Mouse (Mus musculus): Measurements from ENCODE around the gene Cfl2. TPM values are rescaled to one million over a fixed set of nuclear protein-coding genes. Genes with fewer than 3 reads are reported as not detected.
"Not testable (repeated sequence)": the region's sequence is repeated elsewhere in the genome, so short reads cannot be mapped to it uniquely, and the experiment has no call there.

The Cfl2 gene
- polyA plus RNA-seq, 1 experiment from 2014 or later, result 361 TPM

- no peaks in the 10 kb centered on the region for H3K36me3 ChIP-seq (ENCODE audit: control insufficient read depth, insufficient read depth, low read length)
- H3K4me3 ChIP-seq (ENCODE audit: low read depth, low read length), result no peak overlapping the region
- H3K9me3 ChIP-seq (ENCODE audit: control insufficient read depth, low read length), result no peaks in the 10 kb centered on the region
- peaks cover 3% of the 10 kb centered on the region; the same call in 1 of the 2 replicates for H3K4me1 ChIP-seq (ENCODE audit: control insufficient read depth, insufficient read depth, low read length)
- H3K9ac ChIP-seq (ENCODE audit: low read depth, low read length), result peak overlapping the region; percentile 45; the same call in 1 of the 2 replicates
- peak overlapping the region; percentile 72; the same call in 1 of the 2 replicates for H3K27ac ChIP-seq (replicated peaks; ENCODE audit: low read depth, low read length)
- ATAC-seq (ENCODE audit: low read depth) (no peak), DNase-seq (ENCODE audit: low spot score) (peak; percentile 54)
- no peaks in the 10 kb centered on the region for H3K27me3 ChIP-seq (replicated peaks; ENCODE audit: control insufficient read depth, insufficient read depth, low read length)
- 72% methylated on average over 17 of the region's 18 CpGs for WGBS
- no peak overlapping the region for H3K4me2 ChIP-seq (ENCODE audit: low read depth, low read length)
These were observed 26.8 kb downstream of the Cfl2 start for GRCm38 (mm10) chr12:54835608-54836570.

GRCm38 (mm10) chr12:54834925-54835447 lies 27.7 kb downstream of the Cfl2 start:
- ATAC-seq (ENCODE audit: low read depth) (peak; percentile 87), DNase-seq (ENCODE audit: low spot score) (peak; percentile 93)
- peak overlapping the region; percentile 36 for H3K4me3 ChIP-seq (ENCODE audit: low read depth, low read length)
- H3K27me3 ChIP-seq (replicated peaks; ENCODE audit: control insufficient read depth, insufficient read depth, low read length), result no peaks in the 10 kb centered on the region
- WGBS, result 1% methylated on average over 11 of the region's 11 CpGs
- peak overlapping the region; percentile 45 for H3K9ac ChIP-seq (ENCODE audit: low read depth, low read length)
- no peaks in the 10 kb centered on the region for H3K9me3 ChIP-seq (ENCODE audit: control insufficient read depth, low read length)
- H3K4me1 ChIP-seq (ENCODE audit: control insufficient read depth, insufficient read depth, low read length), result peaks cover 3% of the 10 kb centered on the region; the same call in 1 of the 2 replicates
- H3K4me2 ChIP-seq (ENCODE audit: low read depth, low read length), result peak overlapping the region; percentile 53
- no peaks in the 10 kb centered on the region for H3K36me3 ChIP-seq (ENCODE audit: control insufficient read depth, insufficient read depth, low read length)
- peak overlapping the region; percentile 72 for H3K27ac ChIP-seq (replicated peaks; ENCODE audit: low read depth, low read length)

- Histone ChIP-seq H3K36me3 (ENCODE audit: control insufficient read depth, insufficient read depth, low read length) (no peaks in the 10 kb centered on the region), H3K9me3 (ENCODE audit: control insufficient read depth, low read length) (no peaks in the 10 kb centered on the region), H3K4me2 (ENCODE audit: low read depth, low read length) (no peak overlapping the region), H3K9ac (ENCODE audit: low read depth, low read length) (no peak overlapping the region), H3K4me1 (ENCODE audit: control insufficient read depth, insufficient read depth, low read length) (peaks cover 3% of the 10 kb centered on the region; the same call in 1 of the 2 replicates), H3K27me3 (replicated peaks; ENCODE audit: control insufficient read depth, insufficient read depth, low read length) (no peaks in the 10 kb centered on the region), H3K4me3 (ENCODE audit: low read depth, low read length) (no peak overlapping the region), H3K27ac (replicated peaks; ENCODE audit: low read depth, low read length) (0 out of 2 replicates have a peak overlapping the region, but pooled peaks have one; percentile 28)
- ATAC-seq (ENCODE audit: low read depth) (no peak), DNase-seq (ENCODE audit: low spot score) (no peak)
- 66% methylated on average over 9 of the region's 9 CpGs for WGBS
These were observed 28.7 kb downstream of the Cfl2 start for GRCm38 (mm10) chr12:54833856-54834399.

GRCm38 (mm10) chr12:54831927-54832326 lies 30.8 kb downstream of the Cfl2 start:
- ATAC-seq (ENCODE audit: low read depth), result not testable (repeated sequence)

GRCm38 (mm10) chr12:54830574-54830973 lies 32.1 kb downstream of the Cfl2 start:
- Histone ChIP-seq H3K36me3 (ENCODE audit: control insufficient read depth, insufficient read depth, low read length) (no peaks in the 10 kb centered on the region), H3K9me3 (ENCODE audit: control insufficient read depth, low read length) (no peaks in the 10 kb centered on the region), H3K4me1 (ENCODE audit: control insufficient read depth, insufficient read depth, low read length) (peaks cover 3% of the 10 kb centered on the region; the same call in 1 of the 2 replicates), H3K9ac (ENCODE audit: low read depth, low read length) (no peak overlapping the region), H3K27me3 (replicated peaks; ENCODE audit: control insufficient read depth, insufficient read depth, low read length) (no peaks in the 10 kb centered on the region), H3K4me3 (ENCODE audit: low read depth, low read length) (no peak overlapping the region), H3K27ac (replicated peaks; ENCODE audit: low read depth, low read length) (no peak overlapping the region), H3K4me2 (ENCODE audit: low read depth, low read length) (no peak overlapping the region)
- DNase-seq (ENCODE audit: low spot score) (peak; percentile 89), ATAC-seq (ENCODE audit: low read depth) (peak; percentile 69)
- WGBS, result 18% methylated on average over 6 of the region's 6 CpGs

More at GRCm38 (mm10) chr12:54831927-54832326, 30.8 kb downstream of the Cfl2 start:
- H3K36me3 ChIP-seq (ENCODE audit: control insufficient read depth, insufficient read depth, low read length); H3K4me2 ChIP-seq (ENCODE audit: low read depth, low read length); H3K9me3 ChIP-seq (ENCODE audit: control insufficient read depth, low read length); H3K4me3 ChIP-seq (ENCODE audit: low read depth, low read length); DNase-seq (ENCODE audit: low spot score); H3K9ac ChIP-seq (ENCODE audit: low read depth, low read length); H3K4me1 ChIP-seq (ENCODE audit: control insufficient read depth, insufficient read depth, low read length); H3K27me3 ChIP-seq (replicated peaks; ENCODE audit: control insufficient read depth, insufficient read depth, low read length); H3K27ac ChIP-seq (replicated peaks; ENCODE audit: low read depth, low read length): not testable (repeated sequence)
- 73% methylated on average over 1 of the region's 1 CpGs for WGBS

- WGBS, result 43% methylated on average over 5 of the region's 5 CpGs
- H3K9ac ChIP-seq (ENCODE audit: low read depth, low read length), result no peak overlapping the region
- peaks cover 2% of the 10 kb centered on the region; the same call in 1 of the 2 replicates for H3K4me1 ChIP-seq (ENCODE audit: control insufficient read depth, insufficient read depth, low read length)
- H3K9me3 ChIP-seq (ENCODE audit: control insufficient read depth, low read length), result no peaks in the 10 kb centered on the region
- H3K36me3 ChIP-seq (ENCODE audit: control insufficient read depth, insufficient read depth, low read length), result no peaks in the 10 kb centered on the region
- no peak overlapping the region for H3K27ac ChIP-seq (replicated peaks; ENCODE audit: low read depth, low read length)
- ATAC-seq (ENCODE audit: low read depth), result no peak
- H3K27me3 ChIP-seq (replicated peaks; ENCODE audit: control insufficient read depth, insufficient read depth, low read length), result no peaks in the 10 kb centered on the region
- no peak overlapping the region for H3K4me2 ChIP-seq (ENCODE audit: low read depth, low read length)
- H3K4me3 ChIP-seq (ENCODE audit: low read depth, low read length), result no peak overlapping the region
- DNase-seq (ENCODE audit: low spot score), result no peak
These were observed 32.8 kb downstream of the Cfl2 start for GRCm38 (mm10) chr12:54829876-54830275.

- H3K9ac ChIP-seq (ENCODE audit: low read depth, low read length), result no peak overlapping the region
- 75% methylated on average over 1 of the region's 1 CpGs for WGBS
- H3K4me3 ChIP-seq (ENCODE audit: low read depth, low read length), result no peak overlapping the region
- H3K36me3 ChIP-seq (ENCODE audit: control insufficient read depth, insufficient read depth, low read length), result no peaks in the 10 kb centered on the region
- no peaks in the 10 kb centered on the region for H3K4me1 ChIP-seq (ENCODE audit: control insufficient read depth, insufficient read depth, low read length)
- H3K9me3 ChIP-seq (ENCODE audit: control insufficient read depth, low read length), result no peaks in the 10 kb centered on the region
- H3K27me3 ChIP-seq (replicated peaks; ENCODE audit: control insufficient read depth, insufficient read depth, low read length), result no peaks in the 10 kb centered on the region
- ATAC-seq (ENCODE audit: low read depth), result peak; percentile 63; the same call in 1 of the 2 replicates
- H3K27ac ChIP-seq (replicated peaks; ENCODE audit: low read depth, low read length), result no peak overlapping the region
- DNase-seq (ENCODE audit: low spot score), result peak; percentile 38
- H3K4me2 ChIP-seq (ENCODE audit: low read depth, low read length), result no peak overlapping the region
These were observed 34.6 kb downstream of the Cfl2 start for GRCm38 (mm10) chr12:54828043-54828442.

GRCm38 (mm10) chr12:54825202-54825601 lies 37.5 kb downstream of the Cfl2 start:
- 98% methylated on average over 3 of the region's 3 CpGs for WGBS
- no peaks in the 10 kb centered on the region for H3K4me1 ChIP-seq (ENCODE audit: control insufficient read depth, insufficient read depth, low read length)

More at GRCm38 (mm10) chr12:54825202-54825601, 37.5 kb downstream of the Cfl2 start:
- Histone ChIP-seq H3K27ac (replicated peaks; ENCODE audit: low read depth, low read length) (no peak overlapping the region), H3K9me3 (ENCODE audit: control insufficient read depth, low read length) (no peaks in the 10 kb centered on the region), H3K4me3 (ENCODE audit: low read depth, low read length) (no peak overlapping the region), H3K4me2 (ENCODE audit: low read depth, low read length) (no peak overlapping the region), H3K9ac (ENCODE audit: low read depth, low read length) (no peak overlapping the region), H3K27me3 (replicated peaks; ENCODE audit: control insufficient read depth, insufficient read depth, low read length) (no peaks in the 10 kb centered on the region), H3K36me3 (ENCODE audit: control insufficient read depth, insufficient read depth, low read length) (no peaks in the 10 kb centered on the region)
- ATAC-seq (ENCODE audit: low read depth) (no peak), DNase-seq (ENCODE audit: low spot score) (no peak)
